Mouse (Mus musculus): Measurements from ENCODE around the gene Ube2d3.
A peak's percentile ranks its signal among the peaks of the same experiment; 100 is the strongest.

Gene Ube2d3

DNA sequence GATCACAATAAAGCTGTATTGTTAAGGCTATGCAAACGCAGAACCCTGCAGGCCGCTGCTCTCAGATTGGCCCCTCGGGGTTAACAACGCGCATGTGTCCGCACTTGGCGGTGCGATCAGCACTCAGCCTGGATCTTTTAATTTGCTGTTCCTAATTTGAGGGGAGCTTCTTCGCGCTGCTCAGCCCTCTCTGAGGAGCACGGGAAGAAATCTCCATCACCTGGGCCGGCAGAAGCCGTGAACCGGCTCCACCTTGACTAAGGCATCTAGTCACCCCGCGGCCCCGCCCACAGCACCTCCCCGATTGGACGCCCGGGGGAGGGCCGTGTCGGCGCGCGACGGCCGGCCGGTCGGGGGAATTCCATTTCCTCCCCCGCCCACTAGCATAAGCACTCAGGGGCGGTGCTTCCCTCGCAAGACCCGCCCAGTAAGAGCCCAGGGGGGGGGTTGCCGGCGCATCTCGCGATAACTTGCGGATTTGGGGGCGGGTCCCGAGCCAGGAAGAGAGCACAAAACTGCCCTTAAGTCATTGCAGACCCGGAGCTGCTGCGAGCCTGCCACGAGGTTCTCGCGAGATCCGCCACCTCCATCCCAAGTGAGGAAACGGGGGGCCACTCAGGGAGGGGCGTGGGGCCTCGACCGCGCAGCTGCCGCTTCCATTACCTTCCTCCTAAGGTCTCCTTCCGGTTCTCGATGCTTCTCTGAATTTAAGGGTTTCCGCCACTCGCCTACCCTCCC is at the start of gene Ube2d3:
Gene Ube2d3 (plus strand): TSS at position 392 of the 738 bp plus-strand sequence.
- peak; percentile 94 for DNase-seq (ENCODE audit: low read depth, low spot score)

DNA sequence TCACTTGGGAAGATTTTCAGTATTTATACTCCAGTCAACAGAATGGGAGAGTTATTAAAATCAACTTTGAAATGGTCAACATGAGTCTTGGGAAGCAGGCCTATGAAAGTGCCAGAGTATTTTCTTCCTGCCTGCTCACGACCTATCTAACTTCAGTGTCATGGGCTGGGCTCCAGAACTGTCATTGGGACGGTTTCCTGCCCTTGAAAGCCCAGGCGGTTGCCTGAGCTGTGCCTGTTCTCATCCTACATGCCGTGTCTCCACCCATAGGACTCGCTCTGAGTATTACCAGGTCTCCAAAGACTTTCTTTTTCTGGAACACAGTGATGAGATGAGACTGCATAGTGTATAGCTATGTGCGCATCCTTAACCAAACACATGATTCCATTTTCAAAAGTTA is 44.8 kb upstream of the Ube2d3 start:
- no peak for DNase-seq (ENCODE audit: low read depth, low spot score)

DNA sequence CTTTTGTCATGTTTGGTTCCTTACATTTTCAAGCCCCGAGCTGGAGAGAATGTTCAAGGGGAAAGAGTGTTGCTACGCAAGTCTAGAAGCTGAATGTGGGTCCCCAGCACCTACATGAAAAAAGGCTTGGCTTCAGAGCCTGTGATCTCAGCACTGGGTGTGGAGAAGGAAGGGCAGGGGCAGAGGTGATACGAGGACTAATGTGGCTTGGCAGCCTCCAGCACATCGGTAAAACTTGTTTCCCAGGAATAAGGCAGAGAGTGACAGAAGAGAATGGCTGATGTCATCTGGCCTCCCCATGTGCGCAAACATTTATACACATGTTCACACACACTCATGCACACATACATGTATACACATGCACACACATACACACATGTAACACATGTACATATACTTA is 42.9 kb upstream of the Ube2d3 start:
- DNase-seq (ENCODE audit: low read depth, low spot score), result no peak

DNA sequence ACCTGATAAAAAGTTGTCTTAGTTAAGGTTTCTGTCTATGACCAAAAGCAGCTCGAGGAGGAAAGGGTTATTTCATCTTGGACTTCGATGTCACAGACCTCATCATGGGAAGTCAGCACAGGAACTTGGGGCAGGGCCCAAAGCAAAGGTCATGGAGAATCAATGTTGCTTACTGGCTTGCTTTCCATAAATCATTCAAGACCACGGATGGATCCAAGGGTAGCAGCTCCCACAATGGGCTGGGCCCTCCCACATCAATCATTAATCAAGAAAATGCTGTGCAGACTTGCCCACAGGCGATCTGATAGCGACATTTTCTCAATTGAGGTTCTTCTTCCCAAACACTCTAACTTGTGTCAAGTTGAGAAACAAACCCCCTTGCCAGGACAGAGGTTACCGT is 41.9 kb upstream of the Ube2d3 start:
- no peak for DNase-seq (ENCODE audit: low read depth, low spot score)

DNA sequence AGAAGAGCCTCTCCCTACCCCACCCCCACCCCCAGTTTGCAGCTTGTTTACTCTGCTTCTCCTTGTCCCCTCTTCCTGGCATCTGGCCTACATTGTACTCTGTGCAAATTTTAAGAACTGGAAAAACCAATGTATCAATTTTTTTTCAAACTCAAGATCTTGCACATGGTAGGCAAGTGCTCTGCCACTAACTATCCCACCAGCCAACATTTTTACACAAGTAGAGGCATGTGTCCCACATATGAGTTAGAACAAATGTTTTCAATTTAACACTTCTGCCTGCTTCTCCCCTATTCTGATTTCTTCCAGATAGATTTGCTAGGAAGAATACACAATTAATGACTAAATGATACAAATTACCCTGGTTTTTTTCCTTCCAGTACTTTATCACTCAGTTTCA is 40.8 kb upstream of the Ube2d3 start:
- DNase-seq (ENCODE audit: low read depth, low spot score), result no peak

DNA sequence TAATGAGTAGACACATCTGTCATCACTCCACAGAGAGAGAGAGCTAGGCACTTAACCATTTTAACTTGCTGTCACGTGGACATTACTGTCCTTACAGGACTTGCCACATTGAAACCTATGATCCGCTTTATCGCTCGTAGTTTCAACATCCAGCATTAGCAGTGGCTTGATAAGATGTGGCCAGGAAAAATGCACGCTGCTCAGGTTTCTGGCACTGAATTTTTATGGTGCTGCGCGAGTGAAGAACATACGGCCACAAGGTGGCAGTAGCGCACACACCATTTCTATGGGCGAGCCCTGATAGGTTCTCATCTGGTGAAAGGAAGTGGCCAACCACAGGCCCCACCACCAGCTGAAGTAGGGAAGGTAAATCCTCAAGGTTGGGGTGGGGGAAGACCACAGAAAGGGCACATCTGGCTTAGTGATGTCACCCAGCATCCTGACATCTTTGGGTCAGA is 35.7 kb upstream of the Ube2d3 start:
- DNase-seq (ENCODE audit: low read depth, low spot score), result peak; percentile 65

DNA sequence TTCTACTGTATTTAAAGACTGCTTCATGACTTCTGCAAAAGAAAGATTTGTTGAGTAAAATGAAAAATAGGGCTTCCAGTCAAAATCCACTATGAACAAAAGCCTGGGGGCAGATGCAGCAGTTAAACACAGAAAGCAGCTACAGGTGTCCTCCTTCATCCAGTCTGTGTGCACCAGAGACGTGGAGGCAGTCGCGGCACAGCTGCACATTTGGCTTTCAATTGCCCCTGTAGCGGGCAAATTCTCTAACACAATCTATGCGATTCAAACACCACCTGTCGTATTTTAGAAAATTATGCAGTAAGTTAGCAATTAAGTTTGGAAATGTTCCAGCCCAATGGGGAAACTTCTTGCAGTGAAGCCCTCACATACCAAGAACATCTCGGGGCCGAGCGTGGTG is 34.7 kb upstream of the Ube2d3 start:
- DNase-seq (ENCODE audit: low read depth, low spot score), result no peak

DNA sequence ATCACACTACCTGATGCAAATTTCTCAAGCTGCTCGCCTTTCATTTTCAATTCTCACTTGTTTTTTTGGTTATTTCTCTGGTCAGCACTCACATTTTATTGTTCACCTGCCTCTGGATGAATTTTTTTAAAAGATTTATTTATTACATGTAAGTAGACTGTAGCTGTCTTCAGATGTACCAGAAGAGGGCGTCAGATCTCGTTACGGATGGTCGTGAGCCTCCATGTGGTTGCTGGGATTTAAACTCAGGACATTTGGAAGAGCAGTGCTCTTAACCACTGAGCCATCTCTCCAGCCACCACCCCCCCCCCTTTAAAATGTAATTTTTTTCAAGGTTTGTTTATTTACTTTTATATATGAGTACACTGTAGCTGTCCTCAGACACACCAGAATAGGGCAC is 34.1 kb upstream of the Ube2d3 start:
- DNase-seq (ENCODE audit: low read depth, low spot score), result no peak

DNA sequence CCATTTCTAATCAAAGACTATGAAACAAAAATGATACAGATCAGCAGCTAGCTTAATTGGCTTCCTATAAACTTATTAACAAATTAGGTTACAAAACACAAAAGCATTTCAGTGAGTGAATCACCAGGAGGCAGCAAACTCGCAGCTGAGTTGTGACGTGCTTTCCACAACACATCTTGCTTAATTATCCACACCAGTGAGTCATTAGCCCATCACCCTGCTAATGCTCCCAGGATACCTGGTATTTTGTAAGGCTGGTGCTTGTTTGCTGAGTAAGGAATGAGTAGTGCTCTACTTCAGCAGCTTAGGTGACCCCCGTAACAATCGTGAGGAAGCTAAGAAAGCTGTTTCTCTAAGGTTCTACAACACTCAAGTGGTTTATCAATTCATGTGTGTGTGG is 33.4 kb upstream of the Ube2d3 start:
- DNase-seq (ENCODE audit: low read depth, low spot score), result no peak

DNA sequence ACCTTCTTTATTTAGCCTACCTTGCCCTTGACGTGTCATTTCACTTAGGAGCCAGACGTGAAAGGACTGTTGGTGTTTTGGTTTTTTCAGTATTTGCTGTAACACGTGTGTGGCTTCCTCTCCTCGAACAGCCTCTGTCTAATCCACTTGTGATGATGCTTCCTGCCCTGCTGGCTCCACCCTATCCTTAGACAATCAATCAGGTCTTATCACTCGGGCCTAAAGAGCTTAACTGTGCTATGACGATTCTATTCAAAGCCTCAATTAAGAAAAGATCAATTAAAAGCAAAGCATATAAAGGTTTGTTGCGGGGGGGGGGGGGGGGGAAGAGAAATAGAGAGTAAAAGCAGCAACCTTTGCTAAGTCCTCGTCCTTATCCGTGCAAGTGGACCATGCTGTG is 30.6 kb upstream of the Ube2d3 start:
- DNase-seq (ENCODE audit: low read depth, low spot score), result no peak

DNA sequence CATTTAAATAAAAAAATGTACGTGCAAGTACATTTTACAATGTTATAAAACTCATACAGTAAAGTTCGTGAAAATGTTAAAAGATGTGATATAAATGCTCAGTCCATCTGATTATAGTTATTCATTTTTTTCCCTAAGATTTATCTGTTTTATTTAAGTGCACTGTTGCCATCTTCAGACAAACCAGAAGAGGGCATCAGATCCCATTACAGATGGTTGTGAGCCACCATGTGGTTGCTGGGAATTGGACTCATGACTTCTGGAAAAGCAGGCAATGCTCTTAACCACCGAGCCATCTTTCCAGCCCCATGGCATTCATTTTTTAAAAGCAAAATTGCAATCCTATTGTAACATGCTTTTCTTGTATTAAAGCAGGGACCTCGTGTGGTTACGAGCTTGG is 28.7 kb upstream of the Ube2d3 start:
- DNase-seq (ENCODE audit: low read depth, low spot score), result no peak

DNA sequence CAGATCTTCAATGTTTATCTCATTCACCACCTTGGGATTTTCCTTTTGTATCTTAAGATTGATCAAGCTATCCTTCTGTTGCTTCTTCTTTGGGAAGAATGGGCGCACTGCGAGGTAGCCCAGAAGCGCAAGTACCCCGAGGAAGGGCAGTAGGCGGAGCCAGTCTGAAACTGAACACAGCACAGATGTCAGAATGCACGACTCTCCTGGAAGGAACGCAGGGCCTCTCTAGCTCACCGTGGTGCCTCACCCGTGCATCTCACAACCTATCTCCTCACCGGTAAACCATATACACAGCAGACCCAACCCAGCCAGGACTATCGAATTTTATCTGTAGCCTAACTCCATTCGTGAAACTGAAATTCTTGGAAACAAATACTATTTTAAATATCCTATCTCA is 26.9 kb upstream of the Ube2d3 start:
- no peak for DNase-seq (ENCODE audit: low read depth, low spot score)

DNA sequence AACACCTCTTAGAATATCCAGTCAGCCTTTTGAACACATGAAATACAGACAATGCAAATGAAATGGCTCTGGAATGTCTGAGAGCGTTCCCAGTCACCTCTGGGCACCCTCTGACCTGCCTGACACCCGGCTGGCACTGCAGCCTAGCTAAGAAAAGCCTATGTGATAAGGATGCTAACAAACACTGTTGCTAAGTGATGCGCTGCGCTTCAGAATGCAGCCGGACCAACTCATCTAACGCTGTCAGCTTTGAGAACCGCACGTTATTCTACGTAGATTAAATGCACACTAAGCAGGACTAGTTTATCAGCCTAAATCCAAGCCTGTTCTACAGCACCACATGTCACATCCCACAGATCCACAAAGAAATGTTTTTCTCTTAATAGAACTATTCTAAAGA is 26.1 kb upstream of the Ube2d3 start:
- no peak for DNase-seq (ENCODE audit: low read depth, low spot score)

DNA sequence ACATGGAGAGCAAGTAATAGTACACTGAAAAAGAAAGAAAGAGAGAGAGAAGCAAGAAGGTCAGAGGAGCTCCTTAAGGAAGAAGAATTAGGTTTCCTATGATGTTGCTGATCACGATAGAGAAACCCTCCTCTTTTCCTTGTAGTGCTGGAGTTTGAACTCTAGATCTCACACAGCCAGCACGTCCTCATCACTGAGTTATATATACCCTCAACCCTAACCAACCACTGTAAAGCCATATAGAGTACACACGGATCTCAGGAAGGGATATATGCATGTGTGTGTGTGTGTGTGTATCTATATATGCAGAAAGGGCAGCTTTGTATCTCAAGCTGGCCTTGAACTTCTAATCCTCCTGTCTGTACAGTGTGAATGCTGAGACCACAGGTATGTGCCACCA is 20.7 kb upstream of the Ube2d3 start:
- DNase-seq (ENCODE audit: low read depth, low spot score), result no peak

DNA sequence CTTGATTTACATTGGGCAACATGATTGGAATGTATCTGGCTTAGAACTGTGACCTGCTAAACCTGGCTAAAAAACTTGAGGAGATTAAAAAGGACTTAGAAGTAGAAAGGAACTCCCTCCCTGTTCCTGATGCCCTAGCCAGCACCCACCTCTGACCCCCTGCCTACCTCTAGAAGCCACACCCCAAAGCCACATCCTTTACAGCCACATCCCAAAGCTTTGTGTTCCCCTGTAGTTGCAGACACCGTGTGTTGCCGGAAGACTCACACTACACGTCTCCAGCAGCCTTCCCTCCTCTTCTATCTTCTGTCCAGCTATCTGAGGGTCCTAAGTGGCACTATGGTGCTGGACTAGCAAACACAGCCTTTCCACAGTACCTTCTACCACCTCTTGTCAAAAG is 20.1 kb upstream of the Ube2d3 start:
- DNase-seq (ENCODE audit: low read depth, low spot score), result no peak

DNA sequence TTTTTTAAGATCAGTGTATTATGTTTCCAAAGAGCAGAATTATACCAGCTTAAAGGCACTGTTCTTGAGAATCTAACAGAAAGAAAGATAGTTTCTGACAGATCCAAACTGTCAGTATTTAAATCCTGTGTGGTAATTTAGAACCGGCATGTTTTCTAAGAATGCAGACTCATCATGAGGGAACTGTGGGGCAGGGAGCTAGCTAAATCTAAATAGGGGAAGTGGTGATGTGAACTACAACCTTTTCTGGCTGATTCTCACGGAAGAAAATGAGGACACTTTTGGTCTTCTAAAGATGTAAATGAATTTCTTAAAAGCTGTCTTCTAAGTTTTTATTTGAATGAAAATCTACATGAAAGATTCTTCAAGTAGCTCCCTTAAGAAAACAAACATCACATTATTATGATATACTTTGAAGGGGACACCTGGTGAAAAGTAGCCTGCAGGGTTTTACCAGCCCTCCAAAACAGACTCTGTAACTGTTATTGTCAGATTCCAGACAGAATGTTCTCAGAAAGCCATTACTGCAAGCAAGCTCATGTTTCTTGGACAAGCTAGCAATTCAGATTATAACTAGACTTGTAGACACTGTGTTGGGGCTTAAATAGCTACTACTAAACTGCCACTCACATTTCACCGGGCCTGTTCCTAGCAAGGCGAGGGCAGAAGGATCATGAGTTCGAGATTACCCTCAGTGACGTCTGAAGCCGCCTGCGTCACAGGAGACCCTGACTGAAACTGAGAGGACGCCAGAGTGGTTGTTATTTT is 17.2 kb upstream of the Ube2d3 start:
- DNase-seq (ENCODE audit: low read depth, low spot score), result peak; percentile 41

DNA sequence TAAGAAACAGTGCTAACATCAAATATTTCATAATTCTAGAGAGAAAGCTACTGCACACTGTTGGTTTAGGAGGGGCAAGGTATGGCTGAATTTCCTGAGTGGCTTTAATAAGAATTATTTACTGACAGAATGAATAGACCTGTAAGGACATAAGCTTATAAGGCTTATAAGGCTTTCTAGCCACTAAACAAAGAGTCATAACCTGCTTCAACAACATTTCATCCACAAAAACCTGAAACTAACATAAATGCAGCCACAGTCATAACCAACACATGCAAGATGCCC is 16.7 kb upstream of the Ube2d3 start:
- no peak for DNase-seq (ENCODE audit: low read depth, low spot score)

DNA sequence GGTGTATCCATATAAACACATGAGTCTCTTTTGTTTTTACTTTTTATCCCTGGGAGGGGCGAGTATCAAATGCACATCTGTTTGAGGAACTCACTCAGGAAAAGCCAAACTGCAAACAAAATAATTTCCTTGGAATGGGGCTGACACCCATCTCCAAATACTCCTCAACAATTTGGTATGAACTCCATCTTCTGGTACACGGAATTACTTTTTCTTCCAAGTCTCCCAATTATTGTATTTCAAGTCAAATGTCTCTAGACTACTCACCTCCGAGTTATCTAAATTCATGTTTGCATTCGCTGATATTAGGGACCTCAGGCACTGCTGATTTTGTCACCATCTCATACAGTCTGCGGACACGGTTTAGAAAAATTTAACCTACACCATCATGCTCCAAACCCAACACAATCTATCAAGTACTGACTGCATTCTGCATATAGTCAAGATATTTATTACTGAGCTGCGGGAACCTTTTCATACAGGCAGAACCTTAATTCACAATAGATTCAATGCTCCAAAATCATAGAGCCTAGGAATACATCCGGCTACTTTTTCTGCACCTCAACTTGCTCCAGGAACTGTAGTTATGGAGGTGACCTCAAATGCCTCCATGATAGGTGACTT is 15.6 kb upstream of the Ube2d3 start:
- peak; percentile 33 for DNase-seq (ENCODE audit: low read depth, low spot score)

DNA sequence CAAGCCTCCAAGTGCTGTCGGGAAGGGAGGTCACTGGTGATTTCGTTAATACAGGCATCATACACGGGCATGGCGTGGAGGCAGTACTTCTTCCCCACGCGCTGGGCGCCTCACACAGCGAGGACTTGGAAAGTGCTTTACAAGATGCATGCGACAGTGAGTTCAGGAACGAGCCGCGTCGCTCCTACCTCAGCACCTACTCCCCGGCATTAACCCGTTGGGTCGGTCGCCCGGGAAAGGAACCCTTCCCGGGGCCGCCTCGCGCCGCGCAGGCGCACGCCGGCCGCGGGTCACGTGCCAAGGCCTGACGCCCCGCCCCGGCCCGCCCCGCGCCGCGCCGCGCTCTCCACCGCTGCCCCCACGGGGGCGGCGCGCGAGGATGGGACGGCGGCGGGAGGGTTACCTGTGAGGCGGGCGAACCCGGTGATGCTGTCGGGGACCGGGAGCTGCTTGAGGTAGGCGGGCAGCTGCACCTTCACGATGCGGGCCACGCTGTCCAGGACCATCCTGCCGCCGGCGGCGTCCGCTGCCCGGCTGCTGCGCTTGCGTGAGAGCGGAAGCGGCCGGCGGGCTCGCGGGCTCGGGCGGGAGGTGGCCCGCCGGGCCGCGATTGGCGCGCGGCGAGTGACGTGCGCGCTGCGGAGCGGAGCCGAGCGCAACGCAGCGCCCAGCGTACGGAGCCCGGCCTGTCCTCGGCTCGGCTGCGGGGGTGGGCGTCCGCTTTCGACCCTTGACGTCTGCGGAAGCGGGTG is 14.9 kb upstream of the Ube2d3 start:
- DNase-seq (ENCODE audit: low read depth, low spot score), result peak; percentile 82

DNA sequence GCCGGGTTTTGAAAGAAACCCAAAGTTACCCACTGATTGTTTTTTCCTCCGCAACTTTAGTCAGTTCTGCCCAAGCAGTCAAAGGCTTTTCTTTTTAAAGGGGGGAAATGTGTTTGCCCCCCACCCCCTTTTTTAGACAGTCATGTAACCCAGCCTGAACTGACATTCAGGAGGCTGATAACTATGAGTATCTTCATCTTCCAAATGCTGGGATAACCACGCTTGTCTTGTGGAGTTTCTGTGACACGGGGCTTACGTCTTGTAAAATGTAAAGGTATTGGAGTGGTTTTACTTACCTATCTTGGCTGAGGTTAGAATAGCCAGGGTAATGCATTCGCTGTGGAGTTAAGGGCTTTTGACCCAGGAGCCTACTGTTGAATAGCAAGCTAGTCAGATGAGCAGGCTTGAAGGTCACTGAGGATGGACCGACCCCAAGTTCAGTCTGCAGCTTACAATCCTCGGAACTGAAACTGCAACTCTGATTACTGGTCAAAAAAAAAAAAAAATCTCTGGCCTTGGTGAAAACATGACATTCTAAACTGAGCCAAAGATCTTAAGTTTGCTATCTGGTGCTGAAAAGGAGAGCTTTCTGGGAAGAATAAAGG is 14.2 kb upstream of the Ube2d3 start, which contains the start of gene Cisd2:
Gene Cisd2 (minus strand): TSS at position 318 of the 605 bp plus-strand sequence.
- DNase-seq (ENCODE audit: low read depth, low spot score), result peak; percentile 36

DNA sequence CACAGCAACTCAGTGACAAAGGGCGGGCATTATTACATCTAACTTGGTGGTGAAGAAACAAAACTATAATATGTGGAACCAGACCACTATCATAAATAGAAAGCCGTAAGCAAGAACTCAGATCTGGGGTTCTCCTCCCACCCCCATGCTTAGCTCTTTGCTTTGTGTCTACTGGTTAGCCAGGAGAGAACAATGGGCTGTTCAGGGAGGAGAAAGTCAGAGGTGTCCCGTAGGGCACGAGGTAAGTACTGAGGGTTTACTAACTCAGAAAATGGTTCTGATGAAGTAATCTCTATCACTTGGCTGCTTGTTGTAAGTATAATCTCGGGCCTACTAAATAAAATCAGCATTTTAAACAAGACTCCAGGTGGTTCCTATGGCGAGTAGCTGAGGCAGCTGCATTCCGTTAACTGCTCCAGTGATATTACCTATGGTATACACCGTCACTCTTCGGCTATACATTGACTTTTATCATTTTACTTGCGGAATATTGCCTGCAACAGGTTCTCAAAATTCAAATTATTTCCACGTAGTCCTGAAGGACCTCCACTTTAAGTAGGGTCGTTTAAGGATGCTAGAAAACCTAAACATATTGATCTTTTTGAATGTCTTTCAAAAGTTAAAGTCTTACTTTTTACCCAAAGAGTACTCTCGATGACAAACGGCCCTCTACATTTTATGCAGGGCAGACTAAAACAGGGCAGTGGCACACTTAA is 890 bp upstream of the Ube2d3 start:
- DNase-seq (ENCODE audit: low read depth, low spot score), result no peak
